Mouse (Mus musculus) midbrain, embryonic 15.5 days (tissue): ENCODE measurements around the gene Ccdc7b. TPM values are rescaled to one million over a fixed set of nuclear protein-coding genes. Genes with fewer than 3 reads are reported as not detected.
"Not testable (repeated sequence)": the region's sequence is repeated elsewhere in the genome, so short reads cannot be mapped to it uniquely, and the experiment has no call there.

Experiments
- ATAC-seq: fragments of 200-750 bp; cut with Nextera tagmentation; replicated peaks from 2 replicates; pipeline ENCODE4 v1.8.0; 2017; ENCODE audit warnings: moderate TSS enrichment
- H3K27ac ChIP-seq: fragments of 300-500 bp; sonication (generic); 2 replicates; pipeline ENCODE4 v1.5.1; 2015; ENCODE audit warnings: mild to moderate bottlenecking, inconsistent platforms
- H3K27me3 ChIP-seq: fragments of 300-500 bp; sonication (generic); replicated peaks from 2 replicates; pipeline ENCODE4 v1.6.1; 2015; ENCODE audit warnings: inconsistent platforms
- H3K36me3 ChIP-seq: fragments of 300-500 bp; sonication (generic); replicated peaks from 2 replicates; pipeline ENCODE4 v1.6.1; 2015; ENCODE audit warnings: inconsistent platforms
- H3K4me1 ChIP-seq: fragments of 300-500 bp; sonication (generic); 2 replicates; pipeline ENCODE4 v1.6.1; 2015; ENCODE audit warnings: inconsistent platforms
- H3K4me2 ChIP-seq: fragments of 300-500 bp; sonication (generic); 2 replicates; pipeline ENCODE4 v1.6.1; 2015; ENCODE audit warnings: inconsistent platforms, mild to moderate bottlenecking, moderate library complexity
- H3K4me3 ChIP-seq: fragments of 300-500 bp; sonication (generic); 2 replicates; pipeline ENCODE4 v1.5.1; 2015; ENCODE audit warnings: mild to moderate bottlenecking, inconsistent platforms
- H3K9ac ChIP-seq: fragments of 300-500 bp; sonication (generic); 2 replicates; pipeline ENCODE4 v1.6.1; 2015; ENCODE audit warnings: mild to moderate bottlenecking, inconsistent platforms
- H3K9me3 ChIP-seq: fragments of 300-500 bp; sonication (generic); 2 replicates; pipeline ENCODE4 v1.6.1; 2016; ENCODE audit warnings: inconsistent platforms
- WGBS: fragments of 180-500 bp; shearing (Covaris S2); methylation state at CpG from one replicate; pipeline ENCODE4 v1.1.7; 2015; ENCODE audit warnings: mixed read lengths; 5-methylcytosine and 5-hydroxymethylcytosine counted together
- polyA plus RNA-seq: library from polyadenylated mRNA; unstranded; fragments of >200 nt; fragmentation: Nextera tagmentation; extraction: Ambion mirVana; gene quantifications from 2 replicates; pipeline ENCODE4 v1.2.1, GENCODE M21; 2015

The Ccdc7b gene
- polyA plus RNA-seq, result not detected in 2 replicates

GRCm38 (mm10) chr8:129066834-129067233, at the start of gene Ccdc7b:
Gene Ccdc7b, plus strand, starts transcription at chr8:129067134.
- ATAC-seq, result not testable (repeated sequence)
- 78% methylated on average over 1 of the region's 10 CpGs for WGBS

DNA sequence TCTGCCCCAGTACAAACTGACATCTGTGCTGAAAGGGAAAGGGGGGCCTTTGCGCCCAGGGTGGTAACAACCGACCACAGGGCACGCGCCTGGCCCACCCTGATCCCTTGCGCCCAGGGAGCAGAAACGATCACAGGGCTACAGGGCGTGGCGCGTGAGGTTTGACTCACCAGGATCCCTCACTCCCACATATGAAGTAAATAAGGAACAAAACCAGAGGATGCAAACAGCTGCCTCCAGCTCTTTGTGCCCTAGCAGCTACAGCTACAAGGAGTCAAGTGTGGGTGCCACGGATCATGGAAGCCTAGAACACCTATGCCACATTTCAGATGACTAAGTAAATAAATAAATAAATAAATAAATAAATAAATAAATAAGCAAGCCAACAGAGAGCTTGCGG, 1.5 kb upstream of the Ccdc7b start, which contains the start of gene Ccdc7a:
Ccdc7a (minus strand) TSS at position 101 of the 400 bp plus-strand sequence.
- whole genome bisulfite sequencing, result 94% methylated on average over 2 of the region's 11 CpGs
- not testable (repeated sequence) for ATAC-seq, H3K4me1 ChIP-seq, H3K9ac ChIP-seq, H3K4me2 ChIP-seq, H3K36me3 ChIP-seq, H3K27me3 ChIP-seq, H3K4me3 ChIP-seq, H3K27ac ChIP-seq, H3K9me3 ChIP-seq

More at GRCm38 (mm10) chr8:129066834-129067233, at the start of gene Ccdc7b:
- not testable (repeated sequence) for H3K36me3 ChIP-seq, H3K4me3 ChIP-seq, H3K27me3 ChIP-seq, H3K4me2 ChIP-seq, H3K9me3 ChIP-seq, H3K27ac ChIP-seq, H3K4me1 ChIP-seq, H3K9ac ChIP-seq

DNA sequence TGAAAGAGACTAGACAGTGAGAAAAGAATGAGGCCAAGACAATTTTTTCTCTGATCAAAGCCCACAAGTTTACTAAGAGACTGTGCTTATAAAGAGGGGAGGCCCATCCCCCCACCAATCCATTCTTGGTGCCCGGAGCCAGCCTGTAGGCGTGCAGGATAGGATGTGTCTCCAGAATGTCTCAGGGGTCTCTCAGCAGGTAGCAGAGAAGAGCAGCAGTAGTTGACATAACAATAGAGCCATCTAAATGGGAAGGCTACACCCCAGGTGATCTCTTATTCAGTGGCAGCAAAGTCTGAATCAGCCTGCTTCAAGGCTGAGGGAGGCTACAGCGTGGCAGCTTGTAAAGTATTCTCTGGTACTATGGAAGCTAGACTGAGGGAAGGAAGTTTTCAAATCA, 48.8 kb downstream of the Ccdc7b start:
- not testable (repeated sequence) for H3K9me3 ChIP-seq, H3K36me3 ChIP-seq, H3K4me1 ChIP-seq, H3K4me3 ChIP-seq, ATAC-seq, H3K4me2 ChIP-seq, H3K9ac ChIP-seq, H3K27me3 ChIP-seq, H3K27ac ChIP-seq
- 38% methylated on average over 3 of the region's 3 CpGs for WGBS

GRCm38 (mm10) chr8:129131561-129131960, 64.6 kb downstream of the Ccdc7b start, which contains the start of gene Gm10999:
Gene Gm10999, minus strand, starts transcription at chr8:129131661.
- no peaks in the 10 kb centered on the region for H3K27me3 ChIP-seq
- no peak within 1 kb of the TSS for H3K27ac ChIP-seq
- H3K4me3 ChIP-seq, result no peak within 1 kb of the TSS
- no peaks in the 10 kb centered on the region for H3K4me1 ChIP-seq
- H3K9me3 ChIP-seq, result no peaks in the 10 kb centered on the region
- H3K4me2 ChIP-seq, result no peak within 1 kb of the TSS
- 93% methylated on average over 1 of the region's 1 CpGs for WGBS
- no peak for ATAC-seq
- H3K9ac ChIP-seq, result no peak within 1 kb of the TSS
- no peaks in the 10 kb centered on the region for H3K36me3 ChIP-seq

GRCm38 (mm10) chr8:129133475-129133874, 66.5 kb downstream of the Ccdc7b start:
- Histone ChIP-seq H3K4me2 (no peak overlapping the region), H3K9me3 (no peaks in the 10 kb centered on the region)
- ATAC-seq, result no peak

More at GRCm38 (mm10) chr8:129133475-129133874, 66.5 kb downstream of the Ccdc7b start:
- Histone ChIP-seq H3K36me3 (no peaks in the 10 kb centered on the region), H3K27ac (no peak overlapping the region), H3K9ac (no peak overlapping the region), H3K4me1 (no peaks in the 10 kb centered on the region), H3K4me3 (no peak overlapping the region), H3K27me3 (no peaks in the 10 kb centered on the region)

Other genes with a start within 250 kb of the Ccdc7b start
- not detected in 2 replicates for gene Ccdc7a, start 1.6 kb upstream of the Ccdc7b start, polyA plus RNA-seq
- not detected in 2 replicates for gene Gm10999, start 64.5 kb downstream of the Ccdc7b start, polyA plus RNA-seq
- gene 2610044O15Rik8, start 167.3 kb downstream of the Ccdc7b start, polyA plus RNA-seq, result 26.0 and 30.7 TPM in 2 replicates